In the genomic region with DNA sequence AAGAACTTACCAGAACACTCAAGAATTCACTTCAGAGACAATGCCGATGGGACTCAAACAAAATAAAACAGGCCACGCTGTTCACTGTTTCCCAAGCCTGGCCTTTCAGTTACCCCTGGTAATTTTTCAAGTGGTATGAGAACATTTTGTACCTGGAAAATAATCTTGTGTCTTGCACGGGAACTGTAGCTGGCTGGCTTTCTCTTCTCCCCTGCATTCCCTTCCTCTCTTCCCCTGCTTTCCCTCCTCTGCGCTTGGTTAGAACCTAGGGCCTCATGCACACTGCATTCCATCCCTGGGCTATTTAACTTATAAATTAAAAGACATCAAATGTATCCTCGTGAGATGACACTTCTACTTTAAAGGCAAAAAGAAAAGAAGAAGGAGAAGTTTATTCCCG, we compare ENCODE assay signal across 9 mouse cellular contexts.
DNase-seq lines count a peak whose midpoint lies in the region; ATAC-seq and TF ChIP-seq lines count a peak whose summit lies in the region.
"Had no signal": no experiment of that assay in that cellular context is flagged by ENCODE, and none has a peak within 500 bp of the region (broad histone marks: within the 10 kb centered on the region; RNA-seq: fewer than 3 reads in every experiment).

No protein-coding gene starts in this region.

- no peaks in the 10 kb centered on the region for H3K36me3 ChIP-seq in heart, embryonic 13.5 days
- H3K36me3 ChIP-seq in ES-E14 (ENCODE audit: control insufficient read depth, insufficient read depth, low read length, poor library complexity, severe bottlenecking), result no peaks in the 10 kb centered on the region
- H3K36me3 ChIP-seq in hindbrain, embryonic 11.5 days (ENCODE audit: control insufficient read depth, insufficient read depth, low read length), result no peaks in the 10 kb centered on the region
- no peaks in the 10 kb centered on the region for H3K36me3 ChIP-seq in midbrain, embryonic 11.5 days (ENCODE audit: control insufficient read depth, insufficient read depth, low read length)

- H3K27me3 ChIP-seq in heart, embryonic 13.5 days (replicated peaks), result peaks cover 29% of the 10 kb centered on the region
- peaks cover 2% of the 10 kb centered on the region; the same call in 1 of the 2 replicates for H3K27me3 ChIP-seq in hindbrain, embryonic 11.5 days (ENCODE audit: control insufficient read depth, insufficient read depth, low read length)
- H3K27me3 ChIP-seq in midbrain, embryonic 11.5 days (ENCODE audit: control insufficient read depth, insufficient read depth, low read length), result peaks cover 12% of the 10 kb centered on the region

- no peak for ATAC-seq in heart, embryonic 13.5 days (ENCODE audit: extremely low read depth, insufficient number of reproducible peaks, low FRiP score, low TSS enrichment)
- ATAC-seq in hindbrain, embryonic 11.5 days (ENCODE audit: low FRiP score), result no peak
- no peak for ATAC-seq in midbrain, embryonic 11.5 days (ENCODE audit: low FRiP score)

- WGBS in heart, embryonic 13.5 days, result 36% methylated on average over 6 of the region's 6 CpGs
- WGBS in hindbrain, embryonic 11.5 days, result 38% methylated on average over 6 of the region's 6 CpGs
- 48% methylated on average over 6 of the region's 6 CpGs for WGBS in midbrain, embryonic 11.5 days

- peak overlapping the region; percentile 89 for H3K4me2 ChIP-seq in heart, embryonic 13.5 days
- H3K4me2 ChIP-seq in hindbrain, embryonic 11.5 days (replicated peaks; ENCODE audit: low read depth, low read length), result peak overlapping the region; percentile 69
- H3K4me2 ChIP-seq in midbrain, embryonic 11.5 days, result peak overlapping the region; percentile 71

- H3K9ac ChIP-seq in heart, embryonic 13.5 days, result peak overlapping the region; percentile 70
- 0 out of 2 replicates have a peak overlapping the region, but pooled peaks have one; percentile 20 for H3K9ac ChIP-seq in ES-E14 (ENCODE audit: insufficient read depth, low read depth, low read length, poor library complexity, severe bottlenecking)
- peak overlapping the region; percentile 63; the same call in 1 of the 2 replicates for H3K9ac ChIP-seq in hindbrain, embryonic 11.5 days (ENCODE audit: low read depth, low read length)
- H3K9ac ChIP-seq in midbrain, embryonic 11.5 days (ENCODE audit: low read length), result peak overlapping the region; percentile 56

- H3K4me1 ChIP-seq in heart, embryonic 13.5 days, result peaks cover 7% of the 10 kb centered on the region; the same call in 1 of the 2 replicates
- H3K4me1 ChIP-seq in ES-E14 (ENCODE audit: control insufficient read depth in 2 of 2, insufficient read depth in 2 of 2, low read length in 2 of 2, poor library complexity in 1 of 2), result no peaks in the 10 kb centered on the region; a peak in 2 of 4 replicates
- no peaks in the 10 kb centered on the region for H3K4me1 ChIP-seq in hindbrain, embryonic 11.5 days (replicated peaks; ENCODE audit: control insufficient read depth, insufficient read depth, low read length)
- H3K4me1 ChIP-seq in midbrain, embryonic 11.5 days (ENCODE audit: control insufficient read depth, insufficient read depth, low read length), result peaks cover 3% of the 10 kb centered on the region; the same call in 1 of the 2 replicates

- no peak for DNase-seq in heart, adult 18-20 months
- no peak for DNase-seq in ES-E14 (ENCODE audit: low read depth, low spot score)
- no peak for DNase-seq in hindbrain, embryonic 11.5 days (ENCODE audit: low spot score)
- peak; percentile 89 for DNase-seq in midbrain, embryonic 11.5 days (ENCODE audit: low spot score, missing footprints)
- no peak for DNase-seq in left cerebral cortex, postnatal 4 days
- no peak for DNase-seq in B cell, adult 2 months
- DNase-seq in urinary bladder, postnatal 10 days (ENCODE audit: low spot score), result no peak
- DNase-seq: adrenal gland, postnatal 25 days had no signal

- intact Hi-C loops in left cerebral cortex, postnatal 4 days (cut with DNase I), result no loop called here

- peak overlapping the region; percentile 21; the same call in 1 of the 2 replicates for H3K27ac ChIP-seq in heart, embryonic 13.5 days (replicated peaks)
- H3K27ac ChIP-seq in ES-E14 (ENCODE audit: insufficient read depth, low read depth, low read length, poor library complexity, severe bottlenecking), result no peak overlapping the region; the same call in 1 of the 2 replicates
- H3K27ac ChIP-seq in hindbrain, embryonic 11.5 days (ENCODE audit: low read depth, low read length), result no peak overlapping the region
- H3K27ac ChIP-seq in midbrain, embryonic 11.5 days (ENCODE audit: low read depth, low read length), result no peak overlapping the region

- no peaks in the 10 kb centered on the region for H3K9me3 ChIP-seq in heart, embryonic 13.5 days
- H3K9me3 ChIP-seq in ES-E14 (ENCODE audit: control insufficient read depth, insufficient read depth, low read depth, low read length), result no peaks in the 10 kb centered on the region
- no peaks in the 10 kb centered on the region for H3K9me3 ChIP-seq in hindbrain, embryonic 11.5 days (ENCODE audit: control insufficient read depth, low read length)
- no peaks in the 10 kb centered on the region for H3K9me3 ChIP-seq in midbrain, embryonic 11.5 days (ENCODE audit: control insufficient read depth, low read length)

- in situ Hi-C loops in ES-E14 (cut with MboI; ENCODE audit: low sequenced_read_pairs in 2 of 2, unreplicated experiment in 2 of 2), result no loop called here

- H3K4me3 ChIP-seq in heart, embryonic 13.5 days, result peak overlapping the region; percentile 57
- peak overlapping the region in 1 of 2 experiments; percentile 49; a peak in 2 of 4 replicates for H3K4me3 ChIP-seq in ES-E14 (ENCODE audit: insufficient read depth in 1 of 2, low read depth in 1 of 2, low read length in 2 of 2, poor library complexity in 1 of 2, severe bottlenecking in 1 of 2)
- H3K4me3 ChIP-seq in hindbrain, embryonic 11.5 days (ENCODE audit: low read depth, low read length), result peak overlapping the region; percentile 33
- peak overlapping the region; percentile 33 for H3K4me3 ChIP-seq in midbrain, embryonic 11.5 days (ENCODE audit: low read depth, low read length)

TF ChIP-seq in ES-E14, 5 proteins besides CTCF, POLR2A, EP300 and RAD21:
- TF ChIP-seq CHD2 (IDR thresholded peaks at IDR 0.05; ENCODE audit: low read depth, low read length), result no peak
- no peak for TF ChIP-seq ZC3H11A (IDR thresholded peaks at IDR 0.05; ENCODE audit: borderline replicate concordance, low read depth, low read length)

Comparison
In these comparisons a context has a peak if more than half of its experiments do, and no peak if none do; other contexts are left out.
1. H3K9ac ChIP-seq: peak in every context shown above with its lines; median percentile 70 in heart, embryonic 13.5 days; 63 in hindbrain, embryonic 11.5 days; 56 in midbrain, embryonic 11.5 days; 20 in ES-E14.